Mouse (Mus musculus): ENCODE measurements around the gene Fam57b.

DNA sequence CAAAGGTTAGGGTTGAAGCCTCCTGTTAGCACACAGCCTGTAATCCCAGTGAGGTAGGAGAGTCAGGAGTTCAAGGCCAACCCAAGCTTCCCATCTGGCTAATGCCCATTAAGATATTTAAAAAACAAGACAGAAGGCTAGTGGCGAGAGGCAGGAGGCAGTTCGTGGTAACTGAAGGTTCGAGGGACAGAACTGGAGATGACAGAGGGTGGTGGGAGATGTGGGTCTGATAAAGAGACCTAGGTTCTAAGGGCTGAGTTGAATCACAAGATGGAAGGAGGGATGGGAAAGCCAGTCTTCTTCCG lies 49.6 kb downstream of the Fam57b start, which contains the start of gene Doc2a:
- TF ChIP-seq CTCF (IDR thresholded peaks at IDR 0.05; ENCODE audit: control insufficient read depth, insufficient read depth, insufficient read length) (no peak), USF1 (IDR thresholded peaks at IDR 0.05; ENCODE audit: low read depth) (no peak), MAX (IDR thresholded peaks at IDR 0.05) (no peak), MYOG (IDR thresholded peaks at IDR 0.05; ENCODE audit: control insufficient read depth, extremely low read depth, insufficient read length) (no peak)
